28 mouse cellular contexts compared by ENCODE assay signal in genomic region chr9:26604552-26604951, GRCm38 (mm10).
"Had no signal": no experiment of that assay in that cellular context is flagged by ENCODE, and none has a peak within 500 bp of the region (broad histone marks: within the 10 kb centered on the region; RNA-seq: fewer than 3 reads in every experiment).

No protein-coding gene starts in this region.

- DNase-seq: gastrocnemius, adult 2 months; gastrocnemius, postnatal 10 days; gastrocnemius, postnatal 25 days; heart, adult 18-20 months; heart, postnatal 10 days; heart, postnatal 4 days; kidney, adult 11 months; kidney, adult 2 months; kidney, adult 9 months; kidney, postnatal 14 days; kidney, postnatal 36 days; layer of hippocampus, adult 9-11 months; layer of hippocampus, postnatal 36 days; left cerebral cortex, postnatal 4 days had no signal

- H3K4me3 ChIP-seq: gastrocnemius, adult 2 months; heart, embryonic 10.5 days; heart, embryonic 12.5 days; hindbrain, embryonic 10.5 days; hindbrain, embryonic 12.5 days; kidney, embryonic 15.5 days; limb, embryonic 13.5 days; limb, embryonic 15.5 days; liver, embryonic 12.5 days had no signal

- H3K4me1 ChIP-seq: heart, embryonic 10.5 days; heart, embryonic 12.5 days; hindbrain, embryonic 10.5 days; hindbrain, embryonic 12.5 days; kidney, embryonic 15.5 days; limb, embryonic 13.5 days; limb, embryonic 15.5 days; liver, embryonic 12.5 days had no signal

- H3K36me3 ChIP-seq: heart, embryonic 10.5 days; heart, embryonic 12.5 days; hindbrain, embryonic 10.5 days; hindbrain, embryonic 12.5 days; kidney, embryonic 15.5 days; limb, embryonic 13.5 days; limb, embryonic 15.5 days; liver, embryonic 12.5 days had no signal

- H3K9ac ChIP-seq: heart, embryonic 12.5 days; hindbrain, embryonic 12.5 days; hindbrain, embryonic 14.5 days; kidney, embryonic 15.5 days; limb, embryonic 13.5 days; limb, embryonic 15.5 days; liver, embryonic 12.5 days; liver, embryonic 14.5 days had no signal

- H3K9me3 ChIP-seq: heart, embryonic 10.5 days; heart, embryonic 12.5 days; hindbrain, embryonic 10.5 days; hindbrain, embryonic 12.5 days; kidney, embryonic 15.5 days; limb, embryonic 13.5 days; limb, embryonic 15.5 days; liver, embryonic 12.5 days had no signal

- ATAC-seq: hindbrain, embryonic 16.5 days; inflammation-experienced regulatory T-cells, adult 6 months; intestine, embryonic 16.5 days; liver, embryonic 12.5 days had no signal

- H3K27ac ChIP-seq: gastrocnemius, adult 2 months; heart, embryonic 10.5 days; hindbrain, embryonic 10.5 days; hindbrain, embryonic 12.5 days; hindbrain, embryonic 14.5 days; kidney, embryonic 15.5 days; kidney, postnatal 0 days; limb, embryonic 13.5 days; limb, embryonic 15.5 days; liver, embryonic 12.5 days; liver, embryonic 14.5 days had no signal

- H3K4me2 ChIP-seq: heart, embryonic 12.5 days; hindbrain, embryonic 12.5 days; hindbrain, embryonic 14.5 days; kidney, embryonic 15.5 days; limb, embryonic 13.5 days; limb, embryonic 15.5 days; liver, embryonic 12.5 days had no signal

- H3K27me3 ChIP-seq: heart, embryonic 12.5 days; hindbrain, embryonic 12.5 days; kidney, embryonic 15.5 days; limb, embryonic 13.5 days; limb, embryonic 15.5 days; liver, embryonic 12.5 days had no signal
